Mouse (Mus musculus) midbrain, embryonic 16.5 days (tissue): Measurements from ENCODE around the gene Polr3h. TPM values are rescaled to one million over a fixed set of nuclear protein-coding genes. Genes with fewer than 3 reads are reported as not detected.
A peak's percentile ranks its signal among the peaks of the same experiment; 100 is the strongest.

ENCODE experiments used
- ATAC-seq: fragments of 200-750 bp; cut with Nextera tagmentation; 2 replicates; pipeline ENCODE4 v1.8.0; 2017; ENCODE audit warnings: moderate TSS enrichment
- H3K27ac ChIP-seq: fragments of 300-500 bp; sonication (generic); 2 replicates; pipeline ENCODE4 v1.5.1; 2014; ENCODE audit warnings: mild to moderate bottlenecking, low read length, mixed read lengths
- H3K27me3 ChIP-seq: fragments of 300-500 bp; sonication (generic); 2 replicates; pipeline ENCODE4 v1.6.1; 2014; ENCODE audit warnings: low read depth, low read length, mixed read lengths; ENCODE audit not compliant: control insufficient read depth, insufficient read depth
- H3K36me3 ChIP-seq: fragments of 300-500 bp; sonication (generic); 2 replicates; pipeline ENCODE4 v1.6.1; 2014; ENCODE audit warnings: mild to moderate bottlenecking, low read length, moderate library complexity, mixed read lengths; ENCODE audit not compliant: control insufficient read depth, insufficient read depth
- H3K4me1 ChIP-seq: fragments of 300-500 bp; sonication (generic); 2 replicates; pipeline ENCODE4 v1.6.1; 2014; ENCODE audit warnings: mild to moderate bottlenecking, low read length, mixed read lengths; ENCODE audit not compliant: control insufficient read depth, insufficient read depth
- H3K4me2 ChIP-seq: fragments of 300-500 bp; sonication (generic); 2 replicates; pipeline ENCODE4 v1.6.1; 2014; ENCODE audit warnings: mild to moderate bottlenecking, low read length, mixed read lengths
- H3K4me3 ChIP-seq: fragments of 300-500 bp; sonication (generic); 2 replicates; pipeline ENCODE4 v1.5.1; 2014; ENCODE audit warnings: low read depth, mild to moderate bottlenecking, low read length, moderate library complexity, mixed read lengths
- H3K9ac ChIP-seq: fragments of 300-500 bp; sonication (generic); 2 replicates; pipeline ENCODE4 v1.6.1; 2014; ENCODE audit warnings: low read depth, low read length, mixed read lengths
- H3K9me3 ChIP-seq: fragments of 300-500 bp; sonication (generic); replicated peaks from 2 replicates; pipeline ENCODE4 v1.6.1; 2014; ENCODE audit warnings: mild to moderate bottlenecking, low read length, mixed read lengths; ENCODE audit not compliant: control insufficient read depth, poor library complexity, severe bottlenecking
- WGBS: fragments of 180-500 bp; shearing (Covaris S2); extraction: QIAGEN DNeasy Blood & Tissue Kit; methylation state at CpG from one replicate; pipeline ENCODE4 v1.1.7; 2014; 5-methylcytosine and 5-hydroxymethylcytosine counted together
- polyA plus RNA-seq: library from polyadenylated mRNA; unstranded; fragments of >200 nt; fragmentation: Nextera tagmentation; extraction: Ambion mirVana; gene quantifications from 2 replicates; pipeline ENCODE4 v1.2.1, GENCODE M21; 2015

Polr3h gene
- polyA plus RNA-seq, 1 experiment from 2014 or later = 77.2 TPM

DNA sequence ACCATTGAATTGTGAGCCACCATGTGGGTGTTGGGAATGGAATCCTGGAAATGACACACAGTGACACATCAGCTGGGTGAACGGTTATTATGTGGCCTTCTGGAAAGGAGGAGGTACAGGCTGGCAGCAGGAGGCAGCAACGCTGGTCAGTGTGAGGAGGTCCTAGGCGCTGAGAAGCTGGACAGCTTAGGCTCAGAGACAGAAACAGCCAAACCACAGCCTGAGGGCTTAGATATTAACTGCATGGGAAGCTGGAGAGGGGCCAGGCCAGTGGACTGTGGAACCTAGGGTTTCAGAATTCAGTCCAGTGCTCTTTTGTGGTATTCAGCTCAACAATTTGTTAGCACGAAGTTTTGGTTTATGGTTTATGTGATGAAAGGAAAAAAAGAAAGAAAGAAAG, 1.7 kb upstream of the Polr3h start:
- 45% methylated on average over 4 of the region's 4 CpGs for WGBS
- no peaks in the 10 kb centered on the region for H3K27me3 ChIP-seq
- peak overlapping the region; percentile 53 for H3K27ac ChIP-seq
- no peaks in the 10 kb centered on the region for H3K36me3 ChIP-seq
- no peak overlapping the region for H3K9ac ChIP-seq
- H3K4me1 ChIP-seq = peaks cover 25% of the 10 kb centered on the region
- no peaks in the 10 kb centered on the region for H3K9me3 ChIP-seq
- no peak for ATAC-seq
- H3K4me3 ChIP-seq = no peak overlapping the region
- H3K4me2 ChIP-seq = no peak overlapping the region

DNA sequence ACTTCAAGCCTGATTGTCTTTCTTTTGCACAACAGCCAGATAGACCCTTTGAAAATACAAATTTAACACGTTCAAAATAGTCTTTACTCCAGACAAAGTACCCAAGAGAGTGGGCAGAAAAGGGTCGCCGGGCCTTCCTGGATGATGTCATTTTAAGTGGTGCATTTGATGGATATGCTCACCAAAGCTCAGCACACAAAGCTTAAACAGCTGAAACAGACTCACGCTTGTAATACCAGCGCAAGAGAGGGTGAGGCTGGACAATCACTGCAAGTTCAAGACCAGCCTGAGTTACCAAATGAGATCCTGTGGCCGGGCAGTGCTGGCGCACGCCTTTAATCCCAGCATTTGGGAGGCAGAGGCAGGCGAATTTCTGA, 394 bp upstream of the Polr3h start:
- no peak for ATAC-seq
- Histone ChIP-seq H3K27ac (peak overlapping the region; percentile 83), H3K9ac (no peak overlapping the region), H3K4me3 (peak overlapping the region; percentile 56), H3K4me1 (peaks cover 25% of the 10 kb centered on the region), H3K36me3 (no peaks in the 10 kb centered on the region), H3K4me2 (peak overlapping the region; percentile 93), H3K27me3 (no peaks in the 10 kb centered on the region), H3K9me3 (no peaks in the 10 kb centered on the region)
- WGBS = 26% methylated on average over 9 of the region's 9 CpGs

DNA sequence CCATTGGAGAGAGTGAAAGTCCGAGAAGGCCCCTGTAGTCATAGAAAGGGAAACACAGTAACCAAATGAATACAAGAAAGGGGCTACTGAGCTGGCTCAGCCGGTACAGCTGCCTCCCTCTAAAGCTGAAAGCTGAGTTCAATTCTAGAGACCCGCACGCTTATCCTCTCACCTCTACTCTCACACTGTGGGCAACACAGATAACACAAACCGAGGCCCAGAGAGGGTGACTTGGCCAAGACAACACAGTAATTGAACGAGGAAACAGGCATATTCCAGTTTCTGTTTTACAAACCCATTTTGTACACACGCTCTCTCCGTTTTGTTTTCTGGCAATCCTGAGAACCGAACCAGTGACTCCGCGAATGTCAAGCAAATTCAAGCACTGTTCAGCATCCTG, 1.1 kb downstream of the Polr3h start:
- no peak overlapping the region for H3K27ac ChIP-seq

DNA sequence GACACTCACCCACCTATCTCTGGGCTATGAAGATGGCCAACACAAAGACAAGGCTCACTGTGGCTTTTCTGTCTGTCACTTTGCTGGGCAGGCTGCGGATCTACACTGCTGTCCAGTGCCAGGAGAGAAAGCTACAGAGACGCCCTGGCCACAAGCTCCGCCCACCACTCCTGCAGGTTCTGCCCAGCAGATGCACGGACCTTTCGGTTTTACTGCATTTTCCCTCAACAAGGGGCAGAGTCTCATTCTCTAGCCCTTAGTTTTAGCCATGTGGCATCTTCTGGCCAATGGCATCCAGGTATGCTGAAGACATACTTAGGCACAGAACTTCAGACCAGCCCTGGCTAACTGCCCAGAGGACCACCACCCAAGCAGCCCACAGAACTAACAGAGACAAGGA, 4.8 kb downstream of the Polr3h start:
- Histone ChIP-seq H3K27ac (peak overlapping the region; percentile 50), H3K36me3 (peaks cover 10% of the 10 kb centered on the region; the same call in 1 of the 2 replicates), H3K9ac (no peak overlapping the region), H3K27me3 (no peaks in the 10 kb centered on the region), H3K9me3 (no peaks in the 10 kb centered on the region), H3K4me3 (no peak overlapping the region), H3K4me1 (peaks cover 18% of the 10 kb centered on the region), H3K4me2 (no peak overlapping the region)
- no peak for ATAC-seq
- 69% methylated on average over 5 of the region's 5 CpGs for WGBS

More for the DNA sequence above, 1.1 kb downstream of the Polr3h start:
- WGBS = 88% methylated on average over 11 of the region's 11 CpGs
- no peaks in the 10 kb centered on the region for H3K9me3 ChIP-seq
- ATAC-seq = no peak
- no peaks in the 10 kb centered on the region for H3K36me3 ChIP-seq
- H3K9ac ChIP-seq = 0 out of 2 replicates have a peak overlapping the region, but pooled peaks have one; percentile 70
- H3K4me1 ChIP-seq = peaks cover 25% of the 10 kb centered on the region
- H3K27me3 ChIP-seq = no peaks in the 10 kb centered on the region
- peak overlapping the region; percentile 56 for H3K4me3 ChIP-seq
- peak overlapping the region; percentile 93 for H3K4me2 ChIP-seq

DNA sequence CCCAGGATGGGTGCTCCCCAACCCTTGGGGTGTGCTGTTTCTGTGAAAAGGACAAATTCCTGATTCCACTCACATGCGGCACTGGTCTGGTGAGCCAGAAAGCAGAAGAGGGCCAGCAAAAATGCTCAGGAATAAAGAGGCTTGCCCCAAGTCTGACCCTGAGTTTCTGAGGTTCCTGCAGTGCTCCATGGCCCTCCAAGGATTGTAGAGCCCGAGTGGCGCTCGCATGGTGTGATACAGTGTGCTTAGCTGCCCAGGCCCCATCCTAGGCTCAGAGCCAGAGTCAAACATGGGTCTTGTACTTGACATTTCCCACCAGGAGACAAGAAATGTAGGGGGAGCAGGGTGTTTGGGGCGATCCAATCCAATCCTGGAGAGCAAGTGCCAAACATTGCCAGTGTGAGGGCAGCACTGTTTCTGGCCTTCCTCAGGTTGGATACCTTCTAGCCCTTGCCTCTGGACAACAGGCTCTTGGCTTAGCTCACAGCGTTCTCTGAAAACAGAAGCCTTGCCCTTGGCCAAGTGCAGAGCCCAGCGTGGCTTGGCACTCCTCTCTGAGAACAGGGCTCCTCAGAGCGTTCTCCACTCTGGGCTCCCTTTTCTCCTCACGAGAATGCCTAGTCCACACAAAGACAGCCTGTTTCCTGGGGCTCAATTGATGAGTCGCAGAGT, 5.4 kb downstream of the Polr3h start:
- ATAC-seq = 0 out of 2 replicates have a peak, but pooled peaks have one; percentile 14
- H3K27me3 ChIP-seq = no peaks in the 10 kb centered on the region
- peaks cover 12% of the 10 kb centered on the region; the same call in 1 of the 2 replicates for H3K36me3 ChIP-seq
- no peak overlapping the region for H3K9ac ChIP-seq
- H3K9me3 ChIP-seq = no peaks in the 10 kb centered on the region
- peaks cover 18% of the 10 kb centered on the region for H3K4me1 ChIP-seq
- H3K4me2 ChIP-seq = no peak overlapping the region
- H3K4me3 ChIP-seq = no peak overlapping the region
- H3K27ac ChIP-seq = peak overlapping the region; percentile 50
- WGBS = 78% methylated on average over 10 of the region's 10 CpGs

DNA sequence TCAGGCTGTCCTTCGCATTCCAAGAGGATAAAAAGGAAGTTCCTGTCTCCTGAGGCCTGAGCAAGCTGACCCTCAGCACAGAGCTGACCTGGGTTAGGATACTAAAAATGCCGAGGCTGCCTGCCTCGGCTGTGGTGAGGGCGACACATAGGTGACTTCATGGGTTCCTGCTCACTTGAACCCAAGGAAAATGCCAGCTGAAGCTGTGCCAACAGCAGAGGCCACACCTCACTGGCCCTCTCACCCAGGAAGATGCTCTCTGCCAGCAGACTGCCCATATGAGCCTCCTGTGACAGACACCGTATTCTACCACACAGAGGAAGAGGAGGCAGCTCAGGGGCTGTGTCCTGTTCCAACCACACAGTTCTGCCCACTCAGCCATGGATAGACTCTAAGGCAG, 7.0 kb downstream of the Polr3h start:
- no peak overlapping the region for H3K4me3 ChIP-seq
- H3K27me3 ChIP-seq = no peaks in the 10 kb centered on the region
- H3K36me3 ChIP-seq = peaks cover 17% of the 10 kb centered on the region; the same call in 1 of the 2 replicates
- no peak overlapping the region for H3K27ac ChIP-seq
- no peak overlapping the region for H3K9ac ChIP-seq
- no peak overlapping the region for H3K4me2 ChIP-seq
- 83% methylated on average over 5 of the region's 5 CpGs for WGBS
- peaks cover 4% of the 10 kb centered on the region; the same call in 1 of the 2 replicates for H3K4me1 ChIP-seq
- ATAC-seq = no peak
- no peaks in the 10 kb centered on the region for H3K9me3 ChIP-seq

DNA sequence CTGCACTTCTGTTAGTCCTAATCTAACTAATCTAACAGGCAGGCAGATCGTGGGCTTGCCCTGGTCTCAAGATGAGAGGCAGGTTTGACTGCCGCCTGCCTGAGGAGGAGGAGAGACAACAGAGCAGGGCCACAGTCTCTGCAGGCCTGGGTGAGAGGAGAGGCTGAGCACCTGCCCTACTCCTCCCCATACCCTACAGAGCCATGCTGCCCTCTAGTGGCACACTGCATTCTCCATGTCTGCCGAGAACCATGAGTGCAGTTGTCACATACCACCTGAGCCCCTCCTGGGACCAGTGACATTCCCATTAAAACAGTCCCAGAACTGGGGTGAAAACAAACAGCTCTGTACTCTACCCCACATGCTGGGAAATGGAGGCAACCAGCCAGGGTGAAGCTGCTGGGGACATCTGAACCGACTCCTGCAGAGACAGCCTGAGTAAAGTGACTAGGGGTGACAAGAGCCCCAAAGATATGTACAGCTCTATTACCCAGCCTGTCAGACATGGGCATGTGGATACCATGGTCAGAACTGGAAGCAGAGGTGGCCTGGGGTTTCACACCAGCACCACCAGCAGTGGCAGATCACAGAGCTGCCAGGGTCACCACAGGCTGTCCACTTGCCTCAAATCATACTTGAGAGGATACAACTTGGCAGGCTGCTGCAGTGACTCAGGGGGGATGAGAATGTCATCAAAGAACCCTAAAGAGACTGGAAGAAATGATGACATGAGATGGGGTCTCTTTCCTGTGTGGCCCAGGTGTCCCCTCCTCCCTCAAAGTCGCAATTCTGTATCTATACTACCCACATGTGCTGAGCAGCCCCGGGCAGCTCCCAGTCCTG, 8.2 kb downstream of the Polr3h start:
- no peaks in the 10 kb centered on the region for H3K27me3 ChIP-seq
- WGBS = 56% methylated on average over 6 of the region's 6 CpGs
- H3K9ac ChIP-seq = no peak overlapping the region
- H3K36me3 ChIP-seq = peaks cover 23% of the 10 kb centered on the region; the same call in 1 of the 2 replicates
- no peaks in the 10 kb centered on the region for H3K4me1 ChIP-seq
- H3K4me2 ChIP-seq = no peak overlapping the region
- no peaks in the 10 kb centered on the region for H3K9me3 ChIP-seq
- H3K27ac ChIP-seq = no peak overlapping the region
- ATAC-seq = no peak
- no peak overlapping the region for H3K4me3 ChIP-seq

DNA sequence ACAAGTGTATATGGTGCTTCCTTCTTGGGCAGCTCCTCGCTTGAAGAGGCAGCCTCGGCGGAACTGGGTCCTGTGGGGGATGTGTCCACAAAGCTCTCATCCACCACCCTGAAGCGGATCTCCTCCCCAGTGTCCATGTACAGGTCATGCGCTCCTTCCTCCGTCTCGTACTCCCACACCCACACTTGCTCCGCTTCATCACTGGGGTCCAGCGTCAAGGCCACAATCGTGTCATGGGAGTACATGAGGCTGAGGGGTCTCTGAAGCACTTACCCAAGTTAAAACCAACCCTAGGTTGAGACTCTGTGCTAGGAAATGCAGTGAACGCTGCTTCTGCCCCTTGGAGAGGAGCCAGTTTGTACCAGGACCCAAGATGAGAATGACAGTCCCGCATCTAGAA, 8.8 kb downstream of the Polr3h start:
- Histone ChIP-seq H3K27me3 (no peaks in the 10 kb centered on the region), H3K9me3 (no peaks in the 10 kb centered on the region), H3K9ac (no peak overlapping the region), H3K36me3 (peaks cover 23% of the 10 kb centered on the region; the same call in 1 of the 2 replicates), H3K4me2 (no peak overlapping the region), H3K4me3 (no peak overlapping the region), H3K4me1 (no peaks in the 10 kb centered on the region), H3K27ac (no peak overlapping the region)
- 95% methylated on average over 12 of the region's 12 CpGs for WGBS
- ATAC-seq = no peak

DNA sequence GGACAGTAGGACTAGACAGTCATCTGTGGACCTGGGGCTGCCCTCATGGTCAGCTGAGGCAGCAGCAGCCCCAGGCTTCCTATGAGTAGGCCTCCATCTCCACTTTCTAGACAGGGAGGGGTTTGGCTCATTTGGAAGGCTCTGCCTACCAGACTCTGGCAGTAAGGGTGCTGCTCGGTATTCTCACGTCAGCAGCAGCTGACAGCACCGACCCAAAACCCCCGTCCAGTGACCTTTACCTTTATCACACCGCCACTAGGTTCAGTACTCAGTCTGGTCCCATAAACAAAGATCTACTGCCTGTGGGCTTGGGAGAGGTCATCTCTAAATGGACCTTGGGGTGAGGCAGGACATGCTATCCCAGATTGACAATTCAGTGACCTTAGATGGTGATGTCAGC, 10.4 kb downstream of the Polr3h start:
- no peak for ATAC-seq
- 92% methylated on average over 5 of the region's 5 CpGs for WGBS

More for the DNA sequence above, 10.4 kb downstream of the Polr3h start:
- no peak overlapping the region for H3K27ac ChIP-seq
- no peaks in the 10 kb centered on the region for H3K27me3 ChIP-seq
- no peaks in the 10 kb centered on the region for H3K9me3 ChIP-seq
- H3K9ac ChIP-seq = no peak overlapping the region
- H3K36me3 ChIP-seq = peaks cover 31% of the 10 kb centered on the region
- no peak overlapping the region for H3K4me3 ChIP-seq
- H3K4me1 ChIP-seq = no peaks in the 10 kb centered on the region
- H3K4me2 ChIP-seq = no peak overlapping the region
